In genomic region chr6:28853164-28853563, GRCm38 (mm10) we compare ENCODE assay signal across 11 mouse cellular contexts. TPM values are rescaled to one million over a fixed set of nuclear protein-coding genes. Genes with fewer than 3 reads are reported as not detected.
DNase-seq lines count a peak whose midpoint lies in the region; ATAC-seq and TF ChIP-seq lines count a peak whose summit lies in the region.
"Had no signal": no experiment of that assay in that cellular context is flagged by ENCODE, and none has a peak within 500 bp of the region (broad histone marks: within the 10 kb centered on the region; RNA-seq: fewer than 3 reads in every experiment).

No protein-coding gene starts in this region.

- peaks cover 49% of the 10 kb centered on the region for H3K4me1 ChIP-seq in forebrain, embryonic 12.5 days
- H3K4me1 ChIP-seq in hindbrain, embryonic 16.5 days (ENCODE audit: control insufficient read depth, insufficient read depth, low read depth, low read length) = peaks cover 42% of the 10 kb centered on the region
- H3K4me1 ChIP-seq in neural tube, embryonic 12.5 days = peaks cover 41% of the 10 kb centered on the region
- peaks cover 37% of the 10 kb centered on the region for H3K4me1 ChIP-seq in liver, embryonic 12.5 days

- no peak for DNase-seq in layer of hippocampus, adult 2 months (ENCODE audit: low spot score in 2 of 2)
- no peak for DNase-seq in layer of hippocampus, adult 11-12 months (ENCODE audit: low spot score)
- no peak for DNase-seq in adipocyte (ENCODE audit: low spot score)
- DNase-seq: adrenal gland, postnatal 36 days; kidney, adult 18-20 months; right cerebral cortex, adult 18-20 months had no signal

- peak; percentile 47; the same call in 1 of the 2 replicates for ATAC-seq in forebrain, embryonic 12.5 days (ENCODE audit: low FRiP score)
- 0 out of 2 replicates have a peak, but pooled peaks have one; percentile 15 for ATAC-seq in hindbrain, embryonic 16.5 days
- ATAC-seq in neural tube, embryonic 12.5 days (ENCODE audit: low FRiP score, low read depth) = no peak
- ATAC-seq in liver, embryonic 12.5 days = no peak

- TF ChIP-seq CTCF in layer of hippocampus, adult 2 months (conservative IDR thresholded peaks at IDR 0.05) = no peak

- 20% methylated on average over 3 of the region's 3 CpGs for WGBS in forebrain, embryonic 12.5 days
- WGBS in hindbrain, embryonic 16.5 days = 19% methylated on average over 3 of the region's 3 CpGs
- WGBS in neural tube, embryonic 12.5 days = 16% methylated on average over 3 of the region's 3 CpGs
- 68% methylated on average over 3 of the region's 3 CpGs for WGBS in liver, embryonic 12.5 days (ENCODE audit: insufficient replicate concordance)

- peak overlapping the region; percentile 69; the same call in 1 of the 2 replicates for H3K27ac ChIP-seq in layer of hippocampus, adult 2 months
- 0 out of 2 replicates have a peak overlapping the region, but pooled peaks have one; percentile 43 for H3K27ac ChIP-seq in forebrain, embryonic 12.5 days
- peak overlapping the region; percentile 57 for H3K27ac ChIP-seq in hindbrain, embryonic 16.5 days (ENCODE audit: low read depth, low read length)
- H3K27ac ChIP-seq in neural tube, embryonic 12.5 days = no peak overlapping the region
- H3K27ac ChIP-seq in liver, embryonic 12.5 days = no peak overlapping the region

- no peak overlapping the region for H3K9ac ChIP-seq in forebrain, embryonic 12.5 days
- H3K9ac ChIP-seq in hindbrain, embryonic 16.5 days (ENCODE audit: low read depth, low read length) = 0 out of 2 replicates have a peak overlapping the region, but pooled peaks have one; percentile 11
- H3K9ac ChIP-seq in neural tube, embryonic 12.5 days = no peak overlapping the region
- H3K9ac ChIP-seq in liver, embryonic 12.5 days = no peak overlapping the region

- peaks cover 21% of the 10 kb centered on the region for H3K27me3 ChIP-seq in forebrain, embryonic 12.5 days
- no peaks in the 10 kb centered on the region for H3K27me3 ChIP-seq in hindbrain, embryonic 16.5 days (replicated peaks; ENCODE audit: control insufficient read depth, insufficient read depth, low read length)
- no peaks in the 10 kb centered on the region for H3K27me3 ChIP-seq in neural tube, embryonic 12.5 days (replicated peaks)
- no peaks in the 10 kb centered on the region for H3K27me3 ChIP-seq in liver, embryonic 12.5 days (replicated peaks)

- no peaks in the 10 kb centered on the region for H3K36me3 ChIP-seq in forebrain, embryonic 12.5 days (replicated peaks)
- no peaks in the 10 kb centered on the region for H3K36me3 ChIP-seq in hindbrain, embryonic 16.5 days (ENCODE audit: control insufficient read depth, insufficient read depth, low read length)
- H3K36me3 ChIP-seq in neural tube, embryonic 12.5 days = no peaks in the 10 kb centered on the region
- 0 out of 2 replicates have a peak, but pooled peaks cover 4% of the 10 kb centered on the region for H3K36me3 ChIP-seq in liver, embryonic 12.5 days

- no peaks in the 10 kb centered on the region for H3K9me3 ChIP-seq in forebrain, embryonic 12.5 days
- H3K9me3 ChIP-seq in hindbrain, embryonic 16.5 days (ENCODE audit: control insufficient read depth, low read length) = no peaks in the 10 kb centered on the region
- H3K9me3 ChIP-seq in neural tube, embryonic 12.5 days = no peaks in the 10 kb centered on the region
- no peaks in the 10 kb centered on the region for H3K9me3 ChIP-seq in liver, embryonic 12.5 days (replicated peaks)

- H3K4me3 ChIP-seq in layer of hippocampus, adult 2 months = no peak overlapping the region
- no peak overlapping the region for H3K4me3 ChIP-seq in forebrain, embryonic 12.5 days (replicated peaks)
- H3K4me3 ChIP-seq in hindbrain, embryonic 16.5 days (ENCODE audit: low read length) = no peak overlapping the region
- no peak overlapping the region for H3K4me3 ChIP-seq in neural tube, embryonic 12.5 days
- H3K4me3 ChIP-seq in liver, embryonic 12.5 days = no peak overlapping the region

- H3K4me2 ChIP-seq in forebrain, embryonic 12.5 days = no peak overlapping the region
- no peak overlapping the region for H3K4me2 ChIP-seq in hindbrain, embryonic 16.5 days (ENCODE audit: low read length)
- H3K4me2 ChIP-seq in neural tube, embryonic 12.5 days (replicated peaks) = 0 out of 2 replicates have a peak overlapping the region, but pooled peaks have one; percentile 8
- no peak overlapping the region for H3K4me2 ChIP-seq in liver, embryonic 12.5 days

RNA-seq across cellular contexts. Expression of gene Lrrc4, which starts 21.6 kb away (rescaled TPM):
- 10 to 100 TPM; 96.2 to 98.8 TPM for total RNA-seq in layer of hippocampus, adult 2 months (2021)
- polyA plus RNA-seq in forebrain, embryonic 12.5 days (2016; fragmentation: Nextera tagmentation; extraction: Ambion mirVana) = 3.0 and 3.1 TPM in 2 replicates
- 7.2 and 7.4 TPM in 2 replicates for polyA plus RNA-seq in hindbrain, embryonic 16.5 days (2015; fragmentation: Nextera tagmentation; extraction: Ambion mirVana)
- 6.5 and 6.9 TPM in 2 replicates for polyA plus RNA-seq in neural tube, embryonic 12.5 days (2016; fragmentation: Nextera tagmentation; extraction: Ambion mirVana)
- polyA plus RNA-seq in liver, embryonic 12.5 days (2016; fragmentation: Nextera tagmentation; extraction: Ambion mirVana) = 0.16 and 0.30 TPM in 2 replicates
- total RNA-seq: monocyte, adult 5-6 weeks had no signal

Comparison
In these comparisons a context has a peak if more than half of its experiments do, and no peak if none do; other contexts are left out.
1. H3K27ac ChIP-seq: peak in layer of hippocampus, adult 2 months (single experiment), forebrain, embryonic 12.5 days (single experiment) and hindbrain, embryonic 16.5 days (single experiment); none in neural tube, embryonic 12.5 days (single experiment) and liver, embryonic 12.5 days (single experiment).
2. ATAC-seq: peak in forebrain, embryonic 12.5 days (single experiment) and hindbrain, embryonic 16.5 days (single experiment); none in neural tube, embryonic 12.5 days (single experiment) and liver, embryonic 12.5 days (single experiment).